Mouse (Mus musculus) cerebellum, adult 2 months (tissue): ENCODE measurements around the gene Eps15l1.

Experiments
- CTCF ChIP-seq: fragments of 200-500 bp; IDR thresholded peaks from 2 replicates; pipeline ENCODE4 v1.5.1; 2011; ENCODE audit warnings: low read depth, mild to moderate bottlenecking, control low read depth, low read length, moderate library complexity, borderline replicate concordance; ENCODE audit not compliant: insufficient read depth
- POLR2A ChIP-seq: fragments of 200-500 bp; IDR thresholded peaks from 2 replicates; pipeline ENCODE4 v1.6.1; 2011; ENCODE audit warnings: low read length, control low read depth, borderline replicate concordance; ENCODE audit not compliant: insufficient read depth

DNA sequence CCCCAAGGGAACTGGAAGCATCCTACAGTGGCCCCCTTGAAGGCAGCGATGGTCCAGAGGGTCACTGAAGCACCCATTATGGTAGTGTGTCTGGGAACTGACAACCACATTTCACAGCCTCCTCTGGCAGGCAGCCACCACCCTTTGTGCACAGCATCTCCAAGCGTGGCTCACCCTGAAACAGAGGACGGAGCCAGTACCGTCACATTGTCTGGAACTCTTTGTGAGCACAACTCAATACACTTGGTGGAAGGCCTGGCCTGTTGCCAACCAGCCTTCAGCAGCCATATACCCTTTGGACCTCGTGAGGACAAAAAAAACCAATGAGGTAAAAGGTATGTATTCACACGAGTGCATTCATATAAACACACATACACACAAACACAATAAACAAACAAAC is 113.0 kb downstream of the Eps15l1 start:
- no peak for TF ChIP-seq POLR2A
- no peak for TF ChIP-seq CTCF
